Comparison of ENCODE assay signal across 15 mouse cellular contexts in genomic region chr11:96940578-96941465, GRCm38 (mm10). TPM values are rescaled to one million over a fixed set of nuclear protein-coding genes. Genes with fewer than 3 reads are reported as not detected.
DNase-seq lines count a peak whose midpoint lies in the region; ATAC-seq and TF ChIP-seq lines count a peak whose summit lies in the region.
"Had no signal": no experiment of that assay in that cellular context is flagged by ENCODE, and none has a peak within 500 bp of the region (broad histone marks: within the 10 kb centered on the region; RNA-seq: fewer than 3 reads in every experiment).

No protein-coding gene starts in this region.

- H3K4me1 ChIP-seq in lung, embryonic 14.5 days (ENCODE audit: insufficient read depth), result peaks cover 8% of the 10 kb centered on the region; the same call in 1 of the 2 replicates

- no peak overlapping the region; the same call in 1 of the 2 replicates for H3K9ac ChIP-seq in lung, embryonic 14.5 days
- H3K9ac ChIP-seq: forebrain, postnatal 0 days; midbrain, embryonic 12.5 days had no signal

- H3K4me3 ChIP-seq in lung, embryonic 14.5 days (ENCODE audit: low read depth, low read length), result no peak overlapping the region; the same call in 1 of the 2 replicates
- H3K4me3 ChIP-seq: midbrain, embryonic 12.5 days had no signal

- TF ChIP-seq CTCF in lung, embryonic 14.5 days (IDR thresholded peaks at IDR 0.05; ENCODE audit: low read depth), result no peak

- H3K36me3 ChIP-seq in lung, embryonic 14.5 days (ENCODE audit: insufficient read depth), result no peaks in the 10 kb centered on the region
- H3K36me3 ChIP-seq: midbrain, embryonic 12.5 days had no signal

- H3K27me3 ChIP-seq in lung, embryonic 14.5 days (ENCODE audit: insufficient read depth, low read length), result no peaks in the 10 kb centered on the region

- H3K9me3 ChIP-seq in lung, embryonic 14.5 days (ENCODE audit: low read depth, low read length), result no peaks in the 10 kb centered on the region
- H3K9me3 ChIP-seq: midbrain, embryonic 12.5 days had no signal

- DNase-seq in lung, embryonic 14.5 days, result no peak
- no peak for DNase-seq in lung, postnatal 25 days (ENCODE audit: low spot score)
- DNase-seq in c-Kit-positive CD71-positive TER-119-negative erythroid progenitor cells, embryonic 14.5 days (ENCODE audit: low read depth), result peak; percentile 82
- peak; percentile 73 for DNase-seq in liver
- DNase-seq in spleen, postnatal 10 days (ENCODE audit: low spot score in 2 of 2), result peak; percentile 61 to 73
- DNase-seq in right cerebral cortex, adult 2 months (ENCODE audit: low spot score in 2 of 2), result no peak
- no peak for DNase-seq in testis, postnatal 14 days (ENCODE audit: low spot score)
- DNase-seq: adrenal gland, adult 2 months; cerebellum, postnatal 25 days; forebrain, postnatal 0 days; kidney, postnatal 36 days; lung, adult 2 months; thymus, adult 2 months had no signal

- H3K4me2 ChIP-seq in lung, embryonic 14.5 days, result 0 out of 2 replicates have a peak overlapping the region, but pooled peaks have one; percentile 7
- H3K4me2 ChIP-seq: midbrain, embryonic 12.5 days had no signal

- H3K27ac ChIP-seq in lung, embryonic 14.5 days (ENCODE audit: low read depth), result no peak overlapping the region
- H3K27ac ChIP-seq: midbrain, embryonic 12.5 days had no signal

- ATAC-seq in lung, embryonic 14.5 days (ENCODE audit: insufficient read depth), result no peak
- ATAC-seq: forebrain, postnatal 0 days; intestine, postnatal 0 days had no signal

- 64% methylated on average over 16 of the region's 16 CpGs for WGBS in lung, embryonic 14.5 days

RNA-seq across cellular contexts. Expression of gene Pnpo, which starts 3.0 kb away (rescaled TPM):
- polyA plus RNA-seq in lung, embryonic 14.5 days (2014; fragmentation: Nextera tagmentation; extraction: Ambion mirVana), result 18.4 and 19.5 TPM in 2 replicates

RNA-seq across cellular contexts. Expression of gene Prr15l, which starts 12.9 kb away (rescaled TPM):
- polyA plus RNA-seq in lung, embryonic 14.5 days (2014; fragmentation: Nextera tagmentation; extraction: Ambion mirVana), result 24.1 and 30.8 TPM in 2 replicates
- polyA plus RNA-seq: adrenal gland, adult 2 months had no signal

RNA-seq across cellular contexts. Expression of gene Cdk5rap3, which starts 24.5 kb away (rescaled TPM):
- polyA plus RNA-seq in lung, embryonic 14.5 days (2014; fragmentation: Nextera tagmentation; extraction: Ambion mirVana), result 61.8 and 63.8 TPM in 2 replicates

RNA-seq across cellular contexts. Expression of gene Sp2, which starts 41.9 kb away (rescaled TPM):
- polyA plus RNA-seq in lung, embryonic 14.5 days (2014; fragmentation: Nextera tagmentation; extraction: Ambion mirVana), result 22.3 and 23.7 TPM in 2 replicates

Comparison
In these comparisons a context has a peak if more than half of its experiments do, and no peak if none do; other contexts are left out.
1. DNase-seq: peak in c-Kit-positive CD71-positive TER-119-negative erythroid progenitor cells, embryonic 14.5 days (single experiment), liver (single experiment) and spleen, postnatal 10 days (2 of 2); none in lung, embryonic 14.5 days (single experiment), lung, postnatal 25 days (single experiment), right cerebral cortex, adult 2 months (0 of 2) and testis, postnatal 14 days (single experiment).